Mouse (Mus musculus): ENCODE results near the gene Styxl1. TPM values are rescaled to one million over a fixed set of nuclear protein-coding genes. Genes with fewer than 3 reads are reported as not detected.

Styxl1 gene
- polyA plus RNA-seq, 1 experiment from 2014 or later: 0.27 TPM

DNA sequence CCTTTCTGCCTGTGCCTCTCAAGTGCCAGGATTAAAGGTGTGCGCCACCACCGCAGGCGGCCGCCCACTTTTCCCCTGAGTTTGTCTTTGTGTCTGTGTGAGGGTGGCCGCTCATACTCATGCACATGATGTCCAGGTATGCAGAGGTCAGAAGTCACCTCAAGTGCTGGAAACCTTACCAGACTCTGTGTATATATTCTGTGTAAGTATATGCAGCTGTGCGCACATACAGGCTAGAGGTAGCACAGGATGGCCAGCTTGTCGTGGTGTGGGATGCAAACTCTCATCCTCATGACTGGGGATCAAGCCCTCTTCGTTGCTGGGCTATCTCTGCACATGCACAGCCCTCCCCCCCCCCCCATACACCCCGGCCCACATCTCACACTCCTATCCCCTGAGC lies 50.3 kb downstream of the Styxl1 start:
- peaks cover 31% of the 10 kb centered on the region for H3K36me3 ChIP-seq (ENCODE audit: control insufficient read depth, insufficient read depth, low read length)
- H3K9me3 ChIP-seq (ENCODE audit: control insufficient read depth, low read length): no peaks in the 10 kb centered on the region
- H3K27ac ChIP-seq (replicated peaks): no peak overlapping the region
- no peak for DNase-seq (ENCODE audit: low spot score)
- TF ChIP-seq EP300 (optimal IDR thresholded peaks at IDR 0.05) (no peak), CTCF (IDR thresholded peaks at IDR 0.05; ENCODE audit: low read depth) (no peak)
- H3K9ac ChIP-seq (ENCODE audit: low read length): no peak overlapping the region
- no peak overlapping the region for H3K4me2 ChIP-seq (replicated peaks; ENCODE audit: low read depth)
- no peaks in the 10 kb centered on the region for H3K27me3 ChIP-seq (ENCODE audit: control insufficient read depth, insufficient read depth, low read length)
- H3K4me3 ChIP-seq (ENCODE audit: low read depth, low read length): no peak overlapping the region
- 86% methylated on average over 9 of the region's 9 CpGs for WGBS
- no peak for ATAC-seq (ENCODE audit: low FRiP score, low TSS enrichment)
- peaks cover 14% of the 10 kb centered on the region for H3K4me1 ChIP-seq (replicated peaks; ENCODE audit: control insufficient read depth, insufficient read depth)

DNA sequence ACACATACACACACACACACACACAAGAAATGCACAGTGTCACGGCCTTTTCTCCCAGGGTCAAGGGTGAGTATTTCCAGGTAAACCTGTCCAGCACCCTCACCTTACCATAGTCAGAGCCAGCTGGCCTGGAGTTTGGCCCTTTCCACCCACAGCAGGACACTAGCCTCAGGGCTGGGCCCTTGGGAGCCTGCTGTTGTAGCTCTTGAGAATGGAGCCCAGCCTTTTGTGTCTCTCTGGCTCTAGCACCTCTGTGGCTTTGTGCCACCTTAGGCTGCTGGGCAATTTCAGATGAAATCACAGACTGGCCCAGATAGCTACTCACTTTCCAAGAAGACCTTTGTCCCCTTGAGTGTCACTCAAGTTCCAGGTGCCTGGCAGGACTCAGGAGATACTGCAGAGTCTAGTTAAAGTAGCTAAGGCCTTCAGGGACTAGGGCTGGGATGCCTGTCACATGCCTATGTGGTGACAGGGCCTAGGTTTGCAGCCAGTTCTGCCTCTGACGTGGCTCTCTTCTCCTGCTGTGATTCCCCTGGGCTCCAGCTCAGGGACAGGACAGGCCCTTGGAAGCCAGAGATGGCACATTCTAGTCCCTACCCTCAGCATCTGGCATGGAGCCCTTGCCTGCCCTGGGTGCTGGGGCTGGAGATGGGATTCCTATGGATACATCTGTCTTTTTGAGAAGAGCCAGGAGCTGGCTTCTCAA lies 51.4 kb downstream of the Styxl1 start:
- Histone ChIP-seq H3K36me3 (ENCODE audit: control insufficient read depth, insufficient read depth, low read length) (peaks cover 24% of the 10 kb centered on the region), H3K9me3 (ENCODE audit: control insufficient read depth, low read length) (no peaks in the 10 kb centered on the region), H3K4me2 (replicated peaks; ENCODE audit: low read depth) (peak overlapping the region; percentile 42), H3K27me3 (ENCODE audit: control insufficient read depth, insufficient read depth, low read length) (no peaks in the 10 kb centered on the region), H3K9ac (ENCODE audit: low read length) (peak overlapping the region; percentile 23; the same call in 1 of the 2 replicates), H3K27ac (replicated peaks) (peak overlapping the region; percentile 49), H3K4me1 (replicated peaks; ENCODE audit: control insufficient read depth, insufficient read depth) (peaks cover 14% of the 10 kb centered on the region), H3K4me3 (ENCODE audit: low read depth, low read length) (no peak overlapping the region)
- no peak for ATAC-seq (ENCODE audit: low FRiP score, low TSS enrichment)
- no peak for TF ChIP-seq CTCF (IDR thresholded peaks at IDR 0.05; ENCODE audit: low read depth)
- TF ChIP-seq EP300 (optimal IDR thresholded peaks at IDR 0.05): no peak
- 71% methylated on average over 2 of the region's 2 CpGs for WGBS
- DNase-seq (ENCODE audit: low spot score): no peak

DNA sequence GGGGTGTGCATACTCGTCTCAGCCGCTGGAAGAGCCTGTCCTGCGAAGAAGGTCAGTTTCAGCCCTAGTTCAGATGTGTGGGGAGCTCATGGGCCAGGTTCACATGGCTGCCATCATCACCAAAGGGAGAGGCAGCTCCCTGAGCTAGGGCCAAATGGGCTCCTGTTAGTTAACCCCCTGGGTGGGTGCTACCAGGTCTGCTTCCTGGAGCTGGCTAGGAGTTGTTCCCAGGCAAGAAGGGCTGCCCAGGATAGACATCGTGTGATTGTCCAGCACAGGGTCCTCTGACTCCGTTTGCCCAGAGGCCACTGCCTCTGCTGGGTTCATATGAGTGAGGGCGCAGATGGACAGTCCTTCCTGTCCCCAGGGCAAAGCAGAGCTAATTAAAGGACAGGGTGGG lies 52.2 kb downstream of the Styxl1 start:
- DNase-seq (ENCODE audit: low spot score) (no peak), ATAC-seq (ENCODE audit: low FRiP score, low TSS enrichment) (no peak)
- peaks cover 17% of the 10 kb centered on the region for H3K36me3 ChIP-seq (ENCODE audit: control insufficient read depth, insufficient read depth, low read length)
- H3K4me1 ChIP-seq (replicated peaks; ENCODE audit: control insufficient read depth, insufficient read depth): peaks cover 14% of the 10 kb centered on the region
- no peaks in the 10 kb centered on the region for H3K27me3 ChIP-seq (ENCODE audit: control insufficient read depth, insufficient read depth, low read length)
- TF ChIP-seq EP300 (optimal IDR thresholded peaks at IDR 0.05): no peak
- TF ChIP-seq CTCF (IDR thresholded peaks at IDR 0.05; ENCODE audit: low read depth): no peak
- H3K27ac ChIP-seq (replicated peaks): peak overlapping the region; percentile 74
- no peaks in the 10 kb centered on the region for H3K9me3 ChIP-seq (ENCODE audit: control insufficient read depth, low read length)
- H3K4me2 ChIP-seq (replicated peaks; ENCODE audit: low read depth): peak overlapping the region; percentile 42
- peak overlapping the region; percentile 39; the same call in 1 of the 2 replicates for H3K9ac ChIP-seq (ENCODE audit: low read length)
- 43% methylated on average over 6 of the region's 6 CpGs for WGBS
- H3K4me3 ChIP-seq (ENCODE audit: low read depth, low read length): peak overlapping the region; percentile 19

DNA sequence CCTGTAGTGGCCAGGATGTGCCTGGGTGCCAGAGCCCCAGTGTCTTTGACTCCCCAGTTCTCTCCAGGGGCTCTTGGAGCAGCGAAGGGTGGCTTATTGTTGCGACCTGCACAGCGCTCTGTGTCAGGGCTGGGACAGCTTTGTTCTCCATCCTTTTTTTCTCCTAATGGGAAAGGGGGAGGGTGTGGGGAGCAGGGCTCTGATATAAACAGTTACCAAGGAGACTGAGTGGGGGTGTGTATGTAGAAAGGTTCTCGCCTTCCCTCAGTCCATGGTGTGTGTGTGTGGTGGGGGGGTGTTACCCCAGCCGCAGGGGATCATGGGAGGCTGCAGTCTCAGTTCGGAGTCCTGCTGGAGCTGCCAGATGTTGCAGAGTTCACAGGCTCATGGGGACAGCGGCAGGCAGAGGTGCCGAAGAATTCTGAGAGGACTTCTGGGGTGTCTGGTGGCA lies 52.8 kb downstream of the Styxl1 start:
- WGBS: 21% methylated on average over 8 of the region's 8 CpGs

DNA sequence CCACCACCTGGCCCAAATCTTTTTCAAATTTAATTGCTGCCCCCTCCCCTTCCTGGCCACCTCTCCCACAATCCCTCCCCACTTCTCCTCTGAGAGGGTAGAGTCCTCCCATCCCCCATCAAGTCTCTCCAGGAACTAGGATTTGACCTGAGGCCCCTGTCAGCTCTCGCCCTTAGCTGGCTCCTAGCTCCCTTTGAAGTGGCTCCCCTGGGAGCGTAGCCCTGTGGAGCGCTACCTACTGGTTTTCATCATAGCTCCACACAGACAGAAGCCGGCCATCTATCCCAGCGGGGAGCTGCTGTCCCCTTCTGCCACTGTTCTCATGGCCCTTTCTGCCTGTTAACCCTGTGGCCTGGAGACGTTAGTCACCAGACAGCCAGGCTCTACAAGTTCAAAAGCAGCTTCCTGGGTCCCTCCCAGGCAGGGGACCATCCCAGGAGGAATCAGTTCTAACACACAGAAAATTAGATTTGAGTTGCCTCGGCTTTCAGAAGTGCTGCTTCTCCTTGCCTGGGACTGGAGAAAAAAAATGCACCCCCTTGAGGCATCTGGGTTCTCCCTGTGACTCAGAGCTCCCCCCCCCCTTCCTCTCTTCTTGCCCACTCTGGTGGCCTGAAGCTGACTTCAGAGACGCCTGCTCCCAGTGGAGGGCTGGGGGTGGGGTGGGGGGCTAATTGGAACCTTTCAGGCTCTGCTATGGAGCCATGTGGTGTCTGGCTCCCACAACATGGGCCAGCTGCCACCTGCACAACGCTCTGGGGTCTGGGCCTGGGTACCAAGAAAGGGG lies 53.5 kb downstream of the Styxl1 start:
- ATAC-seq (ENCODE audit: low FRiP score, low TSS enrichment) (peak; percentile 5; the same call in 1 of the 2 replicates), DNase-seq (ENCODE audit: low spot score) (no peak)
- TF ChIP-seq CTCF (IDR thresholded peaks at IDR 0.05; ENCODE audit: low read depth) (peak; percentile 12; the same call in 1 of the 2 replicates), EP300 (optimal IDR thresholded peaks at IDR 0.05) (no peak)
- Histone ChIP-seq H3K27me3 (ENCODE audit: control insufficient read depth, insufficient read depth, low read length) (no peaks in the 10 kb centered on the region), H3K4me2 (replicated peaks; ENCODE audit: low read depth) (peak overlapping the region; percentile 14), H3K36me3 (ENCODE audit: control insufficient read depth, insufficient read depth, low read length) (peaks cover 5% of the 10 kb centered on the region), H3K4me3 (ENCODE audit: low read depth, low read length) (no peak overlapping the region), H3K9me3 (ENCODE audit: control insufficient read depth, low read length) (no peaks in the 10 kb centered on the region), H3K4me1 (replicated peaks; ENCODE audit: control insufficient read depth, insufficient read depth) (peaks cover 14% of the 10 kb centered on the region), H3K9ac (ENCODE audit: low read length) (peak overlapping the region; percentile 43; the same call in 1 of the 2 replicates), H3K27ac (replicated peaks) (peak overlapping the region; percentile 74)
- 34% methylated on average over 9 of the region's 9 CpGs for whole genome bisulfite sequencing

More for the DNA sequence above, 52.8 kb downstream of the Styxl1 start:
- Histone ChIP-seq H3K27me3 (ENCODE audit: control insufficient read depth, insufficient read depth, low read length) (no peaks in the 10 kb centered on the region), H3K36me3 (ENCODE audit: control insufficient read depth, insufficient read depth, low read length) (peaks cover 11% of the 10 kb centered on the region), H3K9ac (ENCODE audit: low read length) (peak overlapping the region; percentile 39; the same call in 1 of the 2 replicates), H3K4me1 (replicated peaks; ENCODE audit: control insufficient read depth, insufficient read depth) (peaks cover 14% of the 10 kb centered on the region), H3K27ac (replicated peaks) (peak overlapping the region; percentile 74), H3K4me2 (replicated peaks; ENCODE audit: low read depth) (peak overlapping the region; percentile 42), H3K4me3 (ENCODE audit: low read depth, low read length) (peak overlapping the region; percentile 19), H3K9me3 (ENCODE audit: control insufficient read depth, low read length) (no peaks in the 10 kb centered on the region)
- ATAC-seq (ENCODE audit: low FRiP score, low TSS enrichment) (peak; percentile 73; the same call in 1 of the 2 replicates), DNase-seq (ENCODE audit: low spot score) (peak; percentile 48)
- no peak for TF ChIP-seq CTCF (IDR thresholded peaks at IDR 0.05; ENCODE audit: low read depth)
